Mouse (Mus musculus) small intestine, adult 2 months (tissue): ENCODE data around the gene Borcs5. TPM values are rescaled to one million over a fixed set of nuclear protein-coding genes. Genes with fewer than 3 reads are reported as not detected.

Source experiments
- H3K27ac ChIP-seq: fragments of 200-500 bp; 2 replicates; pipeline ENCODE4 v1.5.1; 2012; ENCODE audit warnings: low read depth, low read length, control low read depth, inconsistent platforms; ENCODE audit not compliant: insufficient read depth
- H3K27me3 ChIP-seq: fragments of 200-500 bp; 2 replicates; pipeline ENCODE4 v1.6.1; 2012; ENCODE audit warnings: mild to moderate bottlenecking, moderate library complexity, low read length, inconsistent platforms; ENCODE audit not compliant: control insufficient read depth, insufficient read depth
- H3K36me3 ChIP-seq: fragments of 200-500 bp; 2 replicates; pipeline ENCODE4 v1.6.1; 2012; ENCODE audit warnings: mild to moderate bottlenecking, low read length, control low read depth, inconsistent platforms; ENCODE audit not compliant: control insufficient read depth, insufficient read depth
- H3K4me1 ChIP-seq: fragments of 200-500 bp; 2 replicates; pipeline ENCODE4 v1.6.1; 2012; ENCODE audit warnings: low read length, inconsistent platforms, mixed read lengths; ENCODE audit not compliant: control insufficient read depth, insufficient read depth, insufficient read length
- H3K4me3 ChIP-seq: fragments of 200-500 bp; 2 replicates; pipeline ENCODE4 v1.5.1; 2012; ENCODE audit warnings: low read depth, mild to moderate bottlenecking, control low read depth, inconsistent platforms, low read length, moderate library complexity
- CTCF ChIP-seq: fragments of 200-500 bp; IDR thresholded peaks from 2 replicates; pipeline ENCODE4 v1.5.1; 2012; ENCODE audit warnings: low read depth, mild to moderate bottlenecking, control low read depth, inconsistent platforms, low read length, moderate library complexity, mixed read lengths; ENCODE audit not compliant: insufficient replicate concordance, insufficient read length; ENCODE audit errors: extremely low read depth
- POLR2A ChIP-seq: fragments of 200-500 bp; IDR thresholded peaks from 2 replicates; pipeline ENCODE4 v1.6.1; 2012; ENCODE audit warnings: low read depth, mild to moderate bottlenecking, control low read depth, inconsistent platforms, low read length, moderate library complexity
- WGBS: fragments of 180-500 bp; shearing (Covaris S2); methylation state at CpG from one replicate; pipeline ENCODE4 v1.1.7; 2018; 5-methylcytosine and 5-hydroxymethylcytosine counted together
- polyA plus RNA-seq: library from polyadenylated mRNA; depleted of rRNA; stranded (reverse); fragments of >200 nt; gene quantifications from 2 replicates; pipeline ENCODE4 v1.2.3, GENCODE M21; 2012

Gene Borcs5
- polyA plus RNA-seq, 1 experiment, result 12.5 TPM

DNA sequence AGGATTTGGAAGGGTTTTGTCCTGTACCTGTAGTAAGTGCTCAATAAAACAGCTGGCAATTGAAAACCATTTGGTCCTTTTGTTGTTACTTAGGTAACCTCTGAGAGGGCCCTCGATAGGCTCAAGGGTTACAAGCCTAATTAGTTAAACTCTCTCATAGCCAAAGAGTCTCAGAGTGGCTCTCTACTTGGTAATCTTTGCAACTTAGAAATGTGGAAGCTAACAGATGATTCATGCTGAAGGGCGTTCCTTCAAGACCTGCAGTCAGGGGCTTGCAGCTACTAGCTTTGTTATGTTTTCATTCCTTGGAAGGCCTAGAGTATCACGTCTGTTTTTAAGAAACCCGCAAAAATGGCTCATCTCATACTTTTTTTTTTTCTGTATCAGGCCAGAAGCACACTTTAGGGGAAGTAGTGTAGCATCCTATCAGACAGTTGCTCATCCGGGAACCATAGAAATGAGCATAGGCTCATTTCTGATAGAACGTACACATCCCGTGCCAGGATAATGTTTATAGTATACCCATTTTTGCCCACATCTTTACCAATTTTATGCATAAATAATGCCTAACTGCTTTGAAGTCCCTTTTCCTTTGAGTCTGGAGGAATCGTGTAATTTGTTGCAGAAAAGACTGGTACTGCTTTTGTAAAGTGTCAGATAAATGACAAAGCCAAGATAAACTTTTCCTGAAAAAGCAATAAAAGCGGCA is 2.6 kb downstream of the Borcs5 start:
- no peak overlapping the region for H3K27ac ChIP-seq
- H3K4me1 ChIP-seq, result no peaks in the 10 kb centered on the region
- H3K27me3 ChIP-seq, result no peaks in the 10 kb centered on the region
- no peak overlapping the region for H3K4me3 ChIP-seq
- whole genome bisulfite sequencing, result 67% methylated on average over 9 of the region's 9 CpGs
- no peak for TF ChIP-seq POLR2A
- TF ChIP-seq CTCF, result no peak
- peaks cover 11% of the 10 kb centered on the region for H3K36me3 ChIP-seq

DNA sequence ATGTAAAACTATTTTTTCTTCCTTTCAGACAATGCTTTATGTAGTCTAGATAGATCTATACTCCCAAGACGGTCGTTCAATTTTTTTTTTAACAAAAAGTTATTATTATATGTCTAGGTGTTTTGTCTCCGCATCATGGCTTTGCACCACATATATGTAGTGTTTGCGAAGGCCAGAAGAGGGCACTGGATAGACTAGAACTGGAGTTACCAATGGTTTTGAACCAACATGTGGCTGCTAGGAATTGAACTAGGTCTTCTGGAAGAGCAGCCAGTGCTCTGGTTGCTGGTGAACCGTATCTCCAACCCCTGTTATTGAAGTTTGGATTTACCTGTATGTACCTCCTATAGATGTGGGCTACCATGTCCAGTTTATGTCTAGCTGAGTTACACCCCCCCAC is 4.0 kb downstream of the Borcs5 start:
- WGBS, result 96% methylated on average over 5 of the region's 5 CpGs
- TF ChIP-seq POLR2A, result no peak
- TF ChIP-seq CTCF, result no peak

DNA sequence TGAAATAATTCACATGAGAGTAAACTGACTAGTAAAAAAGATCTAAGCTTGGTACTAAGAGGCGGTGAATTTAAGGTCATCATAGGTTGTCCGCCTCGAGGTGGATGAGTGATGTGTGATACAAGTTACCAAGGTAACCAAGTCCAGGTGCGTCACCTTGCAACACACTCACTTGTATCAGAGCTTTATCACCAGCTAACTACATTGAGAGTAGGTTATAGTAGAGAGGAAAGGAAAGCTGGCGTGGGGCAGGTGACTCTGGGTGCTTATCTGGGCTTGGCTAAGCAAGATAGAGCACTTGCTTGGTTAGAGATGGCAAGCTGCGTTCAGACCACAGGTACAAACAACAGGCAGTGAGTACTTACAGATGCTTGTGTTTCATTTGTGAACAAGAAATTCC is 7.5 kb downstream of the Borcs5 start:
- Histone ChIP-seq H3K36me3 (peaks cover 17% of the 10 kb centered on the region), H3K27ac (no peak overlapping the region), H3K27me3 (no peaks in the 10 kb centered on the region), H3K4me1 (no peaks in the 10 kb centered on the region), H3K4me3 (no peak overlapping the region)
- WGBS, result 53% methylated on average over 6 of the region's 6 CpGs
- TF ChIP-seq CTCF (no peak), POLR2A (no peak)

More for the DNA sequence above, 4.0 kb downstream of the Borcs5 start:
- no peak overlapping the region for H3K4me3 ChIP-seq
- H3K27me3 ChIP-seq, result no peaks in the 10 kb centered on the region
- H3K36me3 ChIP-seq, result peaks cover 12% of the 10 kb centered on the region
- H3K4me1 ChIP-seq, result no peaks in the 10 kb centered on the region
- H3K27ac ChIP-seq, result no peak overlapping the region

DNA sequence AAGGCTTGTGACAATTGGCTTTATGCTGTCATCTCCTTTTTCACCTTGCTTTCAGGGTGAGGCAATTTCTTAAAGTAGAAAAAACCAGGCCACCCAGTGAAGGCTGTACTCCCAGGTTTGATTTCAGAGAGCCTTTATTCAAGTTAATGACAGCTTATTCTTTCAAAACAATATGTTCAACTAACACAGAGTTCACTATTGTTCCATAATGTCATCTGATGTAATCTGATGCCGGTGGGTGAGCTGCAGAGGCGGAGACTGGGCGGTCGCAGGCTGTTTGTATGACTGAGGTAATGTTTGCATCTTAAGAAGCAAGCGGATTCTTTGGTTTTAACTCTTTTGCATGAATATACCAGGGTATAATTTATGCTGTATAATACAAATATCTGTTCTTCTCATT is 8.3 kb downstream of the Borcs5 start:
- Histone ChIP-seq H3K27me3 (no peaks in the 10 kb centered on the region), H3K4me1 (no peaks in the 10 kb centered on the region), H3K36me3 (peaks cover 17% of the 10 kb centered on the region), H3K4me3 (no peak overlapping the region), H3K27ac (no peak overlapping the region)
- TF ChIP-seq CTCF (no peak), POLR2A (no peak)
- 70% methylated on average over 5 of the region's 5 CpGs for WGBS

DNA sequence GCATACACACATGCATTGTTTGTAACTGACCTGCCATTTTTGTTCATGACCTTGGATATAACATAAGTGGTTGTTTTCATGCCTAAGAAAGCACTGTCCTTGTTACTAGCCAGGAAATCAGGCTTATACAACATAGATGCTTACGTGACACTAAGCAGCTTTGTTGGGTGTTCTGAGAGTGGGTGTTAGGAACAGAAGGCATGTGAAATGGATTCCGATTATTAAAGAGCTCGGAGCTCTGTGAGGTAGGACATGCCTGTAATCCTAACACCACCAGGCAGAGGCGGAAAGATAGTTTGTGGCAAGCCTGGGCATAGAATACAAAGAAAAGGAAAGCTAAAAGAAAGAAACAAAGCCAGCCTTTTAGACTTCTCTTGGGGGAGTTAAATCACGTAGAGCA is 9.0 kb downstream of the Borcs5 start:
- Histone ChIP-seq H3K27ac (no peak overlapping the region), H3K36me3 (peaks cover 17% of the 10 kb centered on the region), H3K27me3 (no peaks in the 10 kb centered on the region), H3K4me1 (no peaks in the 10 kb centered on the region), H3K4me3 (no peak overlapping the region)
- 92% methylated on average over 5 of the region's 5 CpGs for WGBS
- TF ChIP-seq POLR2A (no peak), CTCF (no peak)

DNA sequence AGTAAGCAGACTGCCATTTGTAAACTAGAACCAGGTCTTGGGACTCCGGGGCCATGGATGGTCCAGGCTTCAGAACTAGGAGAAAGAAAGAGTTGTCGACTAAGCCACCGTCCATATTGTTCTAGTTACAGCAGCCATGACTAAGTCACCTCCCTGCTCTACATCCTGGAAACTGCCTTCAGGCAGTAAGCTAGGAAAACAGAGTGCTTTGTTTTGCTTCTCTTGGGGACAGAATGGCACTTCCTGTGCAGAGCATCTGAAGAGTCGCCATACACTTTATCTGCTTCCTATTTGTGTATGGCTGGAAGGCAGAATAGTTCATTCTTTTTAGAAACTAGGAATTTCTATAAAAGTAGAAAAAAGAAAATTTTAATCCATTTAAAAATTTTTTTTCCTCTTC is 17.2 kb downstream of the Borcs5 start:
- no peaks in the 10 kb centered on the region for H3K36me3 ChIP-seq
- peaks cover 9% of the 10 kb centered on the region; the same call in 1 of the 2 replicates for H3K4me1 ChIP-seq
- H3K27me3 ChIP-seq, result no peaks in the 10 kb centered on the region
- no peak overlapping the region for H3K27ac ChIP-seq
- no peak overlapping the region for H3K4me3 ChIP-seq
- 84% methylated on average over 4 of the region's 4 CpGs for WGBS
- TF ChIP-seq CTCF, result no peak
- no peak for TF ChIP-seq POLR2A

DNA sequence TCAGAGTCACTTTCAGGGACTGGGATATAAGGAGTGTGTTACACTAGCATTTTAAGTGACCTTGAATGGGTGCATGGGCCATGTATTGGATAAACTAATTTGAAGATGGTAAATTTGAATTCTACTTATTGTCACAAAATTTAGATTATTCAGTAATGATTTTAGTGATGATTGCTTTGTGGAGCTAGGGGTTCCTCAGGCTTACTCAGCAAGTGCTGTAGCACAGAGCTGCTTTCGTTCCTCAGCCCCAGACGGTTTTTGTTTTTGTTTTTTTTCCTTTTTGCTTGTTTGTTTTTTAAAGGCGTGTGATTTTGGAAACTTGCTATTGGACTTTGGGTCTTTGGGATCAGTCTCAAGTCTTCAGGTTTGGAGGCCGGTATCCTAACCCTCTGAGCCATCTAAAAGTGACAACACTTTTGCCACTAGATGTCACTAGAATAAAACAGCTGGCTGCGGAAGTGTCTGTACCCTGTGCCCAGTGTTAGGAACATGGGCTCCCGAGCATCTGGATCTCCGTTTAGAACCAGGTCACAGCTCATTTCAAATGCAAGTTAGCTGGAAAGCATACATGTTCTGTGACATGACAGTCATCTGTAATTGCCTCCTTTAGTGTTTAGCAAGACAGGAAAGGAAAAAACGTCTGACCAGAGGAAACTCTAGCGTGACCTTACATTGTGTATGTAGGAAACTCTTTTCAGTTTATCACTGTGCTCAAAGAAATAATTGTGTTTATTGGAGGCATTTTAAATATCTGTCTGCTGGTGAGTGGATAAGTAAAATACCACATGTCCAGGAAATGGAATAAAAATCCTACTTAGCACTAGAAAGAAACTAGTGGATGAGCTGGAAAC is 20.0 kb downstream of the Borcs5 start:
- H3K27me3 ChIP-seq, result no peaks in the 10 kb centered on the region
- WGBS, result 15% methylated on average over 9 of the region's 9 CpGs
- H3K4me1 ChIP-seq, result peaks cover 11% of the 10 kb centered on the region; the same call in 1 of the 2 replicates
- H3K4me3 ChIP-seq, result no peak overlapping the region
- TF ChIP-seq POLR2A (no peak), CTCF (peak; percentile 69; the same call in 1 of the 2 replicates)
- H3K27ac ChIP-seq, result no peak overlapping the region
- H3K36me3 ChIP-seq, result no peaks in the 10 kb centered on the region
